Mouse (Mus musculus): Measurements from ENCODE around the gene Myo10.

DNA sequence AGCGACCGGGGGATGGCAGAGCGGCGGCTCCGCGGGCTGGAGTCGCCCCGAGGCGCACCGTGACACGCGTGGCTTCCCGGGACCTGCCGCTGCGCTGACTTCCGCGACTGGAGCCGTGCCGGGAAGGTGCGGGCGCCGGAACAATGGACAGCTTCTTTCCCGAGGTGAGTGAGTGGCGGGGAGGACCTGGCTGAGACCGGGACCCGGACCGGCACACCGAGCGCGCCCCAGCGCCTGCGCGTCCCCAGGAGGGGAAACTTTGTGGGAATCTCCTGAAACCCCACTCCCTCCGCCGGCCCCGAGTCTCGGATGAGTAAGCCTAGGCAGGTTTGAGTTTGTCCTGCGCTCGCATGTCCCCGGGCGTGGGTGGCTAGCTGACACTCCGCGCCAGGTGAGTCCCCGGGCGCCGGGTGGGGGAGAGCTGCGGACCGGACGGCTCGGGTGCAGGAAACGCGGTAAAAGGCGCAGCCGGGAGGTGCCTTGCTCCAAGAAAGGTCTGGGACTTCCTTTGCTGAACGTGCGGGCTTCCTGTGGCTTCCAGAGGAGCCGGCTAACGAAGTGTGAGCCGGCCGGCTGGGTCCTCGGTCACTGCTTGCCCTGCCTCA is 644 bp downstream of the Myo10 start:
- TF ChIP-seq CTCF (IDR thresholded peaks at IDR 0.05; ENCODE audit: low read depth), result no peak
- TF ChIP-seq EP300 (IDR thresholded peaks at IDR 0.05; ENCODE audit: low read depth), result no peak
